In the genomic region with DNA sequence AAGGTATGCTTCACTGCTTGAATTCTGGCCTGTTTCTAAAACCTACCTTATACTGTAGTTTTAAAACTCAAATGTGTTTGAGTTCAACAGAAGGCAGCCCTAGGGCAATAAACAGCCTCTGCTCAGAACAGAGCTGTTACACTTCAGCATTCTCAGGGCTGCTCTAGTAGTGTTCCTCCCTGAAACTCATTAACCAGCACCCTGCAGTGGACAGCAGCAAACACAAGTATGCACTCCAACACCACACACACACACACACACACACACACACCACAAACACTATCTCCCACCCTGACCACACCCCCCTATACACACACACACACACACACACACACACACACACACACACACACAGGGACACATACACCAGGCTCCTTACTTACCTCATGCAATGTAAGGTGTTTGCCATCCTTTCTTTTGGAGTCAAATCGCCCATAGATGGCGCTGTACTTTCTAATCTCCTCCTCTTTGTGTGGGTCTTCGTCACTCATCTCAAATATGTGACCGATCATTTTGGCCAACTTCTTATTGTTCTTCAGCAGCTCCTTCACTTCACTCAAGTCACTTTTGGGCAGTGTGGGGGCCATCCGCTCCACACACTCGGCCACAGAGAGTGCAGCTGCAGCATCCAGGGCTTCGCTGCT, we compare ENCODE assay signal across 10 mouse cellular contexts. TPM values are rescaled to one million over a fixed set of nuclear protein-coding genes. Genes with fewer than 3 reads are reported as not detected.
DNase-seq lines count a peak whose midpoint lies in the region; ATAC-seq and TF ChIP-seq lines count a peak whose summit lies in the region.
"Had no signal": no experiment of that assay in that cellular context is flagged by ENCODE, and none has a peak within 500 bp of the region (broad histone marks: within the 10 kb centered on the region; RNA-seq: fewer than 3 reads in every experiment).

No protein-coding gene starts in this region.

- no peak for DNase-seq in gastrocnemius, adult 2 months
- DNase-seq in gastrocnemius, postnatal 4 days (ENCODE audit: low spot score in 2 of 2), result no peak
- DNase-seq in forebrain, embryonic 14.5 days (ENCODE audit: low spot score), result peak; percentile 17
- DNase-seq in lung, postnatal 36 days, result peak; percentile 34
- no peak for DNase-seq in layer of hippocampus, adult 9-11 months
- no peak for DNase-seq in left cerebral cortex, postnatal 14 days (ENCODE audit: low spot score in 2 of 2)
- DNase-seq in layer of hippocampus, adult 8-10 months (ENCODE audit: low spot score in 2 of 2), result no peak

- no peaks in the 10 kb centered on the region for H3K4me1 ChIP-seq in forebrain, embryonic 14.5 days (ENCODE audit: control insufficient read depth, insufficient read depth, low read length)

- no peak overlapping the region for H3K27ac ChIP-seq in gastrocnemius, adult 2 months
- H3K27ac ChIP-seq in forebrain, embryonic 14.5 days (ENCODE audit: low read depth, low read length), result no peak overlapping the region
- H3K27ac ChIP-seq: heart, embryonic 15.5 days had no signal

- intact Hi-C loops in gastrocnemius, adult 2 months (cut with DNase I), result no loop called here
- intact Hi-C loops in left cerebral cortex, postnatal 14 days (cut with DNase I), result no loop called here

- H3K36me3 ChIP-seq in forebrain, embryonic 14.5 days (ENCODE audit: control insufficient read depth, insufficient read depth, low read length), result no peaks in the 10 kb centered on the region

- 73% methylated on average over 7 of the region's 7 CpGs for WGBS in forebrain, embryonic 14.5 days

- peak; percentile 29 for ATAC-seq in CD4-positive, CD25-positive, alpha-beta regulatory T cell, adult 4 months
- no peak for ATAC-seq in forebrain, embryonic 14.5 days

- no peak overlapping the region for H3K9ac ChIP-seq in forebrain, embryonic 14.5 days (ENCODE audit: low read length)
- H3K9ac ChIP-seq: heart, embryonic 15.5 days had no signal

- no peaks in the 10 kb centered on the region for H3K9me3 ChIP-seq in forebrain, embryonic 14.5 days (replicated peaks; ENCODE audit: control insufficient read depth, low read length)
- H3K9me3 ChIP-seq: heart, embryonic 15.5 days had no signal

- H3K4me3 ChIP-seq in gastrocnemius, adult 2 months, result no peak overlapping the region
- H3K4me3 ChIP-seq in forebrain, embryonic 14.5 days (ENCODE audit: low read depth, low read length), result no peak overlapping the region
- H3K4me3 ChIP-seq: heart, embryonic 15.5 days; myocyte had no signal

- H3K27me3 ChIP-seq in forebrain, embryonic 14.5 days (replicated peaks; ENCODE audit: control insufficient read depth, insufficient read depth, low read length), result no peaks in the 10 kb centered on the region
- H3K27me3 ChIP-seq: heart, embryonic 15.5 days had no signal

- TF ChIP-seq CTCF in gastrocnemius, adult 2 months (IDR thresholded peaks at IDR 0.05), result peak; percentile 25; the same call in 1 of the 2 replicates

- no peak overlapping the region for H3K4me2 ChIP-seq in forebrain, embryonic 14.5 days (ENCODE audit: low read length)
- H3K4me2 ChIP-seq: heart, embryonic 15.5 days had no signal

RNA-seq across cellular contexts. Expression of a gene that starts 10.8 kb away (rescaled TPM):
- 10 to 100 TPM in 1 of 2 experiments, 1 to 10 TPM in 1; 9.4 to 11.3 TPM for total RNA-seq in gastrocnemius, adult 2 months (2021)
- total RNA-seq in gastrocnemius, postnatal 4 days (2021), result 10 to 100 TPM; 26.5 to 28.0 TPM
- 10 to 100 TPM; 16.0 to 21.9 TPM for polyA plus RNA-seq in CD4-positive, CD25-positive, alpha-beta regulatory T cell, adult 4 months (2017; shearing (Covaris generic))
- 6.1 and 8.5 TPM in 2 replicates for polyA plus RNA-seq in forebrain, embryonic 14.5 days (2014; fragmentation: Nextera tagmentation; extraction: Ambion mirVana)
- total RNA-seq in left cerebral cortex, postnatal 14 days (2021), result 10 to 100 TPM; 25.1 to 26.4 TPM
- total RNA-seq in layer of hippocampus, adult 8-10 months (2022), result 10 to 100 TPM; 32.1 to 42.8 (median 34.1) TPM

Comparison
In these comparisons a context has a peak if more than half of its experiments do, and no peak if none do; other contexts are left out.
1. DNase-seq: peak in forebrain, embryonic 14.5 days (single experiment) and lung, postnatal 36 days (single experiment); none in gastrocnemius, adult 2 months (single experiment), gastrocnemius, postnatal 4 days (0 of 2), layer of hippocampus, adult 9-11 months (single experiment), left cerebral cortex, postnatal 14 days (0 of 2) and layer of hippocampus, adult 8-10 months (0 of 2).